In the genomic region with DNA sequence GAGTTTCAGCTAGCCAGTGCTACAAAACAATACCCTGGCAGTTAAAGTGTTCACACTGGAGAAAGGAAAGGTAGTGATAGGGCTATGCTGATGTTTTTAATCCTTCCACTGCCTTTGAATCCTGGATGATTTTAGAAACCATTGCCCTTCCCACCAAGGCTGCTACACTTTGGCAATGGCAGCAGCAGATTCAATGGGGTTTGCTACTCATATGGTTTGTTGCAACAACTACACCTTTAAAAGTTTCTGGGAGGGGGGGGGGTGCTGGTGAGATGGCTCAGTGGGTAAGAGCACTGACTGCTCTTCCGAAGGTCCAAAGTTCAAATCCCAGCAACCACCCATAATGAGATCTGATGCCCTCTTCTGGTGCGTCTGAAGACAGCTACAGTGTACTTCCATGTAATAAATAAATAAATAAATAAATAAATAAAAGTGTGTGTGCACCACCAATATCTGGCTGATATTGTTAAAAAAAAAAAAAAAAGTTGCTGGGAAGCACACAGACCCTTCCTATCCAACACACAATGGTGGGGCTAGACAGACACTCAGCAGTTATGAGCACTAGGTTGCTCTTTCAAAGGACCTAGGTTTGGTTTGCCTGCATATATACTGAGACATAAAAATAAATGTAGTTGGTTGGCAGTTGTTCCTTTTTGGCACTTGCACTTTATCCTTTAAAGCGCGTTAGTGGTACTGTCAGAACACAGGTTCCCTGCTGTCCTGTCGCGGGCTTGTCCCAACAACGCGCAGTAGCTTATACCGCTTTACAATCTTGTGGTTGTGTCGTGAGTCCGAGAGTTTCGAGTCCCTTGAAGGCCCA, we compare ENCODE assay signal across 8 mouse cellular contexts. TPM values are rescaled to one million over a fixed set of nuclear protein-coding genes. Genes with fewer than 3 reads are reported as not detected.
DNase-seq lines count a peak whose midpoint lies in the region; ATAC-seq and TF ChIP-seq lines count a peak whose summit lies in the region.

No protein-coding gene starts in this region.

- peaks cover 10% of the 10 kb centered on the region for H3K4me1 ChIP-seq in lung, embryonic 15.5 days
- peaks cover 11% of the 10 kb centered on the region for H3K4me1 ChIP-seq in embryonic facial prominence, embryonic 10.5 days
- peaks cover 6% of the 10 kb centered on the region; the same call in 1 of the 2 replicates for H3K4me1 ChIP-seq in kidney, adult 2 months (ENCODE audit: control insufficient read depth, insufficient read depth, low read length)
- H3K4me1 ChIP-seq in midbrain, embryonic 15.5 days, result peaks cover 13% of the 10 kb centered on the region

- DNase-seq in lung, postnatal 10 days, result no peak
- no peak for DNase-seq in embryonic facial prominence, embryonic 10.5 days (ENCODE audit: low spot score)
- DNase-seq in kidney, adult 2 months, result peak; percentile 69
- no peak for DNase-seq in spleen, adult 18-20 months
- DNase-seq in right cerebral cortex, postnatal 4 days, result no peak
- DNase-seq in adrenal gland, postnatal 36 days, result no peak

- no peak overlapping the region for H3K27ac ChIP-seq in lung, embryonic 15.5 days
- no peak overlapping the region for H3K27ac ChIP-seq in embryonic facial prominence, embryonic 10.5 days (replicated peaks)
- no peak overlapping the region for H3K27ac ChIP-seq in kidney, adult 2 months (ENCODE audit: insufficient read depth, low read depth, low read length)
- H3K27ac ChIP-seq in midbrain, embryonic 15.5 days, result no peak overlapping the region

- peaks cover 57% of the 10 kb centered on the region for H3K36me3 ChIP-seq in lung, embryonic 15.5 days
- peaks cover 71% of the 10 kb centered on the region for H3K36me3 ChIP-seq in embryonic facial prominence, embryonic 10.5 days (replicated peaks)
- H3K36me3 ChIP-seq in kidney, adult 2 months (ENCODE audit: control insufficient read depth, insufficient read depth, low read length), result no peaks in the 10 kb centered on the region
- peaks cover 8% of the 10 kb centered on the region; the same call in 1 of the 2 replicates for H3K36me3 ChIP-seq in midbrain, embryonic 15.5 days (replicated peaks)

- WGBS in lung, embryonic 15.5 days, result 70% methylated on average over 12 of the region's 12 CpGs
- WGBS in embryonic facial prominence, embryonic 10.5 days, result 76% methylated on average over 12 of the region's 12 CpGs
- WGBS in kidney, adult 2 months, result 77% methylated on average over 12 of the region's 12 CpGs
- WGBS in midbrain, embryonic 15.5 days, result 73% methylated on average over 12 of the region's 12 CpGs

- peak overlapping the region; percentile 75 for H3K4me2 ChIP-seq in lung, embryonic 15.5 days
- H3K4me2 ChIP-seq in midbrain, embryonic 15.5 days, result peak overlapping the region; percentile 76

- H3K9me3 ChIP-seq in lung, embryonic 15.5 days, result no peaks in the 10 kb centered on the region
- no peaks in the 10 kb centered on the region for H3K9me3 ChIP-seq in embryonic facial prominence, embryonic 10.5 days
- no peaks in the 10 kb centered on the region for H3K9me3 ChIP-seq in midbrain, embryonic 15.5 days

- H3K9ac ChIP-seq in lung, embryonic 15.5 days, result no peak overlapping the region
- H3K9ac ChIP-seq in midbrain, embryonic 15.5 days, result no peak overlapping the region

- ATAC-seq in lung, embryonic 15.5 days (ENCODE audit: borderline replicate concordance, extremely low read depth, low FRiP score, low TSS enrichment), result no peak
- no peak for ATAC-seq in midbrain, embryonic 15.5 days (replicated peaks)

- no peak for TF ChIP-seq CTCF in kidney, adult 2 months (conservative IDR thresholded peaks at IDR 0.05; ENCODE audit: insufficient read depth, insufficient read length, low read depth, low read length)

- no peaks in the 10 kb centered on the region for H3K27me3 ChIP-seq in lung, embryonic 15.5 days
- no peaks in the 10 kb centered on the region for H3K27me3 ChIP-seq in embryonic facial prominence, embryonic 10.5 days (replicated peaks; ENCODE audit: low read depth, poor library complexity, severe bottlenecking)
- H3K27me3 ChIP-seq in kidney, adult 2 months (replicated peaks; ENCODE audit: control insufficient read depth, insufficient read depth, low read length), result no peaks in the 10 kb centered on the region
- H3K27me3 ChIP-seq in midbrain, embryonic 15.5 days (replicated peaks), result no peaks in the 10 kb centered on the region

- no peak for TF ChIP-seq POLR2A in kidney, adult 2 months (IDR thresholded peaks at IDR 0.05; ENCODE audit: low read depth, low read length)

- H3K4me3 ChIP-seq in lung, embryonic 15.5 days, result peak overlapping the region; percentile 90; the same call in 1 of the 2 replicates
- H3K4me3 ChIP-seq in embryonic facial prominence, embryonic 10.5 days, result peak overlapping the region; percentile 74
- H3K4me3 ChIP-seq in kidney, adult 2 months (ENCODE audit: insufficient read depth, low read depth, low read length), result peak overlapping the region; percentile 22; the same call in 1 of the 2 replicates
- H3K4me3 ChIP-seq in midbrain, embryonic 15.5 days, result no peak overlapping the region

RNA-seq across cellular contexts. Expression of a gene that starts 1.1 kb away (rescaled TPM):
- polyA plus RNA-seq in lung, embryonic 15.5 days (2015; fragmentation: Nextera tagmentation; extraction: Ambion mirVana), result 368 and 401 TPM in 2 replicates
- polyA plus RNA-seq in embryonic facial prominence, embryonic 10.5 days (2016; fragmentation: Nextera tagmentation; extraction: Ambion mirVana), result 353 and 356 TPM in 2 replicates
- polyA plus RNA-seq in kidney, adult 2 months (2012; rRNA removed), result 141 and 206 TPM in 2 replicates
- polyA plus RNA-seq in midbrain, embryonic 15.5 days (2015; fragmentation: Nextera tagmentation; extraction: Ambion mirVana), result 450 and 466 TPM in 2 replicates
- total RNA-seq in adrenal gland, postnatal 36 days (2021), result 100 to 1,000 TPM; 420 TPM

RNA-seq across cellular contexts. Expression of a gene that starts 6.6 kb away (rescaled TPM):
- polyA plus RNA-seq in lung, embryonic 15.5 days (2015; fragmentation: Nextera tagmentation; extraction: Ambion mirVana), result 100 and 106 TPM in 2 replicates
- 123 and 126 TPM in 2 replicates for polyA plus RNA-seq in embryonic facial prominence, embryonic 10.5 days (2016; fragmentation: Nextera tagmentation; extraction: Ambion mirVana)
- polyA plus RNA-seq in kidney, adult 2 months (2012; rRNA removed), result 70.0 and 72.6 TPM in 2 replicates
- 91.8 and 103 TPM in 2 replicates for polyA plus RNA-seq in midbrain, embryonic 15.5 days (2015; fragmentation: Nextera tagmentation; extraction: Ambion mirVana)
- total RNA-seq in adrenal gland, postnatal 36 days (2021), result 10 to 100 TPM; 59.0 to 59.1 TPM

RNA-seq across cellular contexts. Expression of a gene that starts 25.7 kb away (rescaled TPM):
- 91.1 and 92.0 TPM in 2 replicates for polyA plus RNA-seq in lung, embryonic 15.5 days (2015; fragmentation: Nextera tagmentation; extraction: Ambion mirVana)
- polyA plus RNA-seq in embryonic facial prominence, embryonic 10.5 days (2016; fragmentation: Nextera tagmentation; extraction: Ambion mirVana), result 135 and 137 TPM in 2 replicates
- polyA plus RNA-seq in kidney, adult 2 months (2012; rRNA removed), result 31.1 and 38.1 TPM in 2 replicates
- polyA plus RNA-seq in midbrain, embryonic 15.5 days (2015; fragmentation: Nextera tagmentation; extraction: Ambion mirVana), result 37.4 and 37.9 TPM in 2 replicates
- 10 to 100 TPM; 13.7 to 16.2 TPM for total RNA-seq in adrenal gland, postnatal 36 days (2021)

RNA-seq across cellular contexts. Expression of a gene that starts 28.8 kb away (rescaled TPM):
- polyA plus RNA-seq in lung, embryonic 15.5 days (2015; fragmentation: Nextera tagmentation; extraction: Ambion mirVana), result 27.6 and 32.2 TPM in 2 replicates
- 55.4 and 57.6 TPM in 2 replicates for polyA plus RNA-seq in embryonic facial prominence, embryonic 10.5 days (2016; fragmentation: Nextera tagmentation; extraction: Ambion mirVana)
- 0.45 and 0.53 TPM in 2 replicates for polyA plus RNA-seq in kidney, adult 2 months (2012; rRNA removed)
- 5.5 and 7.5 TPM in 2 replicates for polyA plus RNA-seq in midbrain, embryonic 15.5 days (2015; fragmentation: Nextera tagmentation; extraction: Ambion mirVana)
- 1 to 10 TPM; 3.2 to 3.6 TPM for total RNA-seq in adrenal gland, postnatal 36 days (2021)

RNA-seq across cellular contexts. Expression of a gene that starts 42.1 kb away (rescaled TPM):
- polyA plus RNA-seq in lung, embryonic 15.5 days (2015; fragmentation: Nextera tagmentation; extraction: Ambion mirVana), result 0.48 and 0.55 TPM in 2 replicates
- polyA plus RNA-seq in embryonic facial prominence, embryonic 10.5 days (2016; fragmentation: Nextera tagmentation; extraction: Ambion mirVana), result 1.4 and 1.7 TPM in 2 replicates
- 0.05 and 0.06 TPM in 2 replicates for polyA plus RNA-seq in kidney, adult 2 months (2012; rRNA removed)
- 0.09 and 0.26 TPM in 2 replicates for polyA plus RNA-seq in midbrain, embryonic 15.5 days (2015; fragmentation: Nextera tagmentation; extraction: Ambion mirVana)
- total RNA-seq in adrenal gland, postnatal 36 days (2021), result under 1 TPM in 1 of 2 experiments, not detected in 1; 0.16 TPM
